Mouse (Mus musculus) yolk sac, embryonic 10.5 days (tissue): ENCODE measurements at regions not wholly inside any gene's neighbourhood (a gene's known extent, or its start where the extent isn't known, plus 50 kb on each side); places are given as distances from the start of the nearest gene placed in this dataset.

Experiments
- DNase-seq: peaks from one replicate; pipeline ENCODE4 v3.0.0-alpha.2; 2017; ENCODE audit warnings: low spot score

- DNase-seq: no peak
Measured at GRCm38 (mm10) chr19:21012391-21012790, 58.4 kb upstream of the Tmc1 start.

GRCm38 (mm10) chr19:21009607-21010006, 55.6 kb upstream of the Tmc1 start:
- no peak for DNase-seq

- DNase-seq: no peak
Measured at GRCm38 (mm10) chr19:21004411-21004810, 50.4 kb upstream of the Tmc1 start.
